Mouse (Mus musculus) brain, embryonic 14.5 days (tissue): ENCODE data around the gene Gtpbp3.

Experiments
- CTCF ChIP-seq: fragments of 200-500 bp; IDR thresholded peaks from 2 replicates; pipeline ENCODE4 v1.5.1; 2012; ENCODE audit warnings: inconsistent platforms, mild to moderate bottlenecking, moderate library complexity, borderline replicate concordance; ENCODE audit not compliant: insufficient read depth, insufficient read length; ENCODE audit errors: extremely low read depth
- POLR2A ChIP-seq: fragments of 200-500 bp; IDR thresholded peaks from 2 replicates; pipeline ENCODE4 v1.6.1; 2012; ENCODE audit warnings: mild to moderate bottlenecking, inconsistent platforms, borderline replicate concordance; ENCODE audit not compliant: poor library complexity, insufficient read depth, insufficient read length, severe bottlenecking; ENCODE audit errors: extremely low read depth

DNA sequence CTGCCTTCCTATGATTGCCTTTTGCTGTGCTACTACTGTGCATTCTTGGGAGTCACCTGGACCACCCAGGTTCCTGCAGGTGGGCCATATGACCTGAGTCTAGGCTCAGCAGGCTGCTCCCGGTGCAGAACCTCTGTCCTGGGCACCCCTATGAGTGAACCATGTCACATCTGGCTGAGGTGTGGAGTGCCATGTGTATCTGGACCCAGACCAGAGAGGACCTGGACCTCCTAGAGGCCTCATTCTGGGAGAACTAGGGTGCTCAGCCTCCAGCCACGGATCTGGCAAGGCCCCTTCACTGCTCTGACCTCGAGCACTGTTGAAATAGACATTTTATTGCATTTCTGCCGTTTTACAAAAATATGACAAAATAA is 12.2 kb upstream of the Gtpbp3 start:
- TF ChIP-seq CTCF (no peak), POLR2A (no peak)
